Mouse (Mus musculus) lung, postnatal 0 days (tissue): ENCODE data around the gene 2900011O08Rik.
A peak's percentile ranks its signal among the peaks of the same experiment; 100 is the strongest.

Experiments used
- CTCF ChIP-seq: IDR thresholded peaks from 2 replicates; pipeline ENCODE4 v1.5.1; 2016; ENCODE audit warnings: antibody characterized with exemption, mild to moderate bottlenecking
- EP300 ChIP-seq: IDR thresholded peaks from 2 replicates; pipeline ENCODE4 v1.6.1; 2016; ENCODE audit warnings: antibody characterized with exemption, mild to moderate bottlenecking, control low read depth

GRCm38 (mm10) chr16:14147712-14148111 is 161.3 kb downstream of the 2900011O08Rik start:
- TF ChIP-seq CTCF (peak; percentile 46), EP300 (no peak)
